Mouse (Mus musculus): ENCODE data around the gene Btbd10.

Gene Btbd10

GRCm38 (mm10) chr7:113368746-113369619 is at the start of gene Btbd10:
Btbd10 (minus strand) TSS chr7:113369392.
- peak; percentile 100 for DNase-seq (ENCODE audit: low read depth)

- DNase-seq (ENCODE audit: low read depth), result peak; percentile 12
Measured at GRCm38 (mm10) chr7:113416536-113416935, 47.3 kb upstream of the Btbd10 start.

- no peak for DNase-seq (ENCODE audit: low read depth)
Measured at GRCm38 (mm10) chr7:113415256-113415655, 46.1 kb upstream of the Btbd10 start.

GRCm38 (mm10) chr7:113408712-113409111 is 39.5 kb upstream of the Btbd10 start:
- no peak for DNase-seq (ENCODE audit: low read depth)

- DNase-seq (ENCODE audit: low read depth), result no peak
Measured at GRCm38 (mm10) chr7:113398083-113398482, 28.9 kb upstream of the Btbd10 start.

GRCm38 (mm10) chr7:113396661-113397060 is 27.5 kb upstream of the Btbd10 start:
- no peak for DNase-seq (ENCODE audit: low read depth)

- DNase-seq (ENCODE audit: low read depth), result no peak
Measured at GRCm38 (mm10) chr7:113391619-113392018, 22.4 kb upstream of the Btbd10 start.

GRCm38 (mm10) chr7:113388470-113388869 is 19.3 kb upstream of the Btbd10 start, which contains the start of gene Pth:
Pth (minus strand) TSS chr7:113388570.
- DNase-seq (ENCODE audit: low read depth), result no peak

GRCm38 (mm10) chr7:113377875-113378658 is 8.9 kb upstream of the Btbd10 start:
- peak; percentile 94 for DNase-seq (ENCODE audit: low read depth)

GRCm38 (mm10) chr7:113372682-113373081 is 3.5 kb upstream of the Btbd10 start:
- no peak for DNase-seq (ENCODE audit: low read depth)

GRCm38 (mm10) chr7:113369620-113370340 is 588 bp upstream of the Btbd10 start:
- peak; percentile 85 for DNase-seq (ENCODE audit: low read depth)

GRCm38 (mm10) chr7:113367440-113367839 is 1.8 kb downstream of the Btbd10 start:
- no peak for DNase-seq (ENCODE audit: low read depth)

GRCm38 (mm10) chr7:113349089-113349488 is 20.1 kb downstream of the Btbd10 start:
- no peak for DNase-seq (ENCODE audit: low read depth)

- no peak for DNase-seq (ENCODE audit: low read depth)
Measured at GRCm38 (mm10) chr7:113347694-113348093, 21.5 kb downstream of the Btbd10 start.

- DNase-seq (ENCODE audit: low read depth), result no peak
Measured at GRCm38 (mm10) chr7:113347271-113347670, 21.9 kb downstream of the Btbd10 start.

GRCm38 (mm10) chr7:113335250-113335649 is 33.9 kb downstream of the Btbd10 start:
- DNase-seq (ENCODE audit: low read depth), result no peak

- no peak for DNase-seq (ENCODE audit: low read depth)
Measured at GRCm38 (mm10) chr7:113334036-113334435, 35.2 kb downstream of the Btbd10 start.

- DNase-seq (ENCODE audit: low read depth), result no peak
Measured at GRCm38 (mm10) chr7:113320128-113320527, 49.1 kb downstream of the Btbd10 start.

- peak; percentile 74 for DNase-seq (ENCODE audit: low read depth)
Measured at GRCm38 (mm10) chr7:113311784-113312183, 57.4 kb downstream of the Btbd10 start.

- no peak for DNase-seq (ENCODE audit: low read depth)
Measured at GRCm38 (mm10) chr7:113310136-113310535, 59.1 kb downstream of the Btbd10 start.

- no peak for DNase-seq (ENCODE audit: low read depth)
Measured at GRCm38 (mm10) chr7:113297813-113298212, 71.4 kb downstream of the Btbd10 start.

Data from induced T-regulatory cell, adult 2 months (primary cell).